In genomic region chr7:112405578-112405977, GRCm38 (mm10) we compare ENCODE assay signal across 28 mouse cellular contexts. TPM values are rescaled to one million over a fixed set of nuclear protein-coding genes. Genes with fewer than 3 reads are reported as not detected.
DNase-seq lines count a peak whose midpoint lies in the region; ATAC-seq and TF ChIP-seq lines count a peak whose summit lies in the region.
"Had no signal": no experiment of that assay in that cellular context is flagged by ENCODE, and none has a peak within 500 bp of the region (broad histone marks: within the 10 kb centered on the region; RNA-seq: fewer than 3 reads in every experiment).

No protein-coding gene starts in this region.

- no peak for ATAC-seq in forebrain, embryonic 14.5 days
- no peak for ATAC-seq in forebrain, embryonic 12.5 days (ENCODE audit: low FRiP score)
- ATAC-seq in forebrain, embryonic 16.5 days = peak; percentile 47; the same call in 1 of the 2 replicates
- ATAC-seq in intestine, postnatal 0 days = no peak
- ATAC-seq: CD4-positive, CD25-positive, alpha-beta regulatory T cell, adult 4 months; inflammation-experienced regulatory T-cells, adult 6 months; liver, postnatal 0 days; lung, postnatal 0 days; Patski had no signal

- no peak overlapping the region for H3K9ac ChIP-seq in forebrain, embryonic 14.5 days (ENCODE audit: low read length)
- no peak overlapping the region for H3K9ac ChIP-seq in forebrain, embryonic 12.5 days
- H3K9ac ChIP-seq in CH12.LX (ENCODE audit: insufficient read depth, low read depth) = no peak overlapping the region
- H3K9ac ChIP-seq in forebrain, embryonic 16.5 days (replicated peaks; ENCODE audit: low read depth, low read length) = no peak overlapping the region
- no peak overlapping the region for H3K9ac ChIP-seq in intestine, postnatal 0 days (ENCODE audit: low read depth, low read length)
- H3K9ac ChIP-seq: embryonic facial prominence, embryonic 13.5 days; hindbrain, embryonic 14.5 days; limb, embryonic 12.5 days; liver, postnatal 0 days; neural tube, embryonic 15.5 days had no signal

- H3K27ac ChIP-seq in forebrain, embryonic 14.5 days (ENCODE audit: low read depth, low read length) = 0 out of 2 replicates have a peak overlapping the region, but pooled peaks have one; percentile 5
- H3K27ac ChIP-seq in forebrain, embryonic 12.5 days = no peak overlapping the region
- peak overlapping the region; percentile 37 for H3K27ac ChIP-seq in kidney, adult 2 months (ENCODE audit: insufficient read depth, low read depth, low read length)
- no peak overlapping the region for H3K27ac ChIP-seq in CH12.LX (ENCODE audit: insufficient read depth, low read depth)
- H3K27ac ChIP-seq in forebrain, embryonic 16.5 days (ENCODE audit: low read length) = no peak overlapping the region
- no peak overlapping the region for H3K27ac ChIP-seq in intestine, postnatal 0 days (ENCODE audit: low read depth, low read length)
- H3K27ac ChIP-seq: embryonic facial prominence, embryonic 13.5 days; heart, adult 2 months; hindbrain, embryonic 14.5 days; limb, embryonic 12.5 days; midbrain, embryonic 10.5 days; neural tube, embryonic 15.5 days had no signal

- in situ Hi-C loops in CH12.LX (cut with MboI; ENCODE audit: low pct_ligation_motif_present, low pct_unique_long_range_greater_than_20kb, low sequenced_read_pairs) = loop anchor here (10.0 to 25.0 kb wide), 2 partner anchors 459 to 732 kb away; no protein-coding TSS in a partner anchor

- H3K79me2 ChIP-seq in CH12.LX (replicated peaks; ENCODE audit: control insufficient read depth, extremely low read depth, insufficient read depth, poor library complexity, severe bottlenecking) = no peaks in the 10 kb centered on the region

- TF ChIP-seq CTCF in kidney, adult 2 months (conservative IDR thresholded peaks at IDR 0.05; ENCODE audit: insufficient read depth, insufficient read length, low read depth, low read length) = no peak
- TF ChIP-seq CTCF in CH12.LX (conservative IDR thresholded peaks at IDR 0.05 in 1 of 2, IDR thresholded peaks at IDR 0.05 in 1 of 2; ENCODE audit: low read depth in 2 of 2, low read length in 2 of 2) = no peak
- no peak for TF ChIP-seq CTCF in intestine, postnatal 0 days (IDR thresholded peaks at IDR 0.05; ENCODE audit: low read depth)

- no peak for TF ChIP-seq RAD21 in CH12.LX (IDR thresholded peaks at IDR 0.05; ENCODE audit: low read depth, low read length)

- peaks cover 18% of the 10 kb centered on the region for H3K4me1 ChIP-seq in forebrain, embryonic 14.5 days (ENCODE audit: control insufficient read depth, insufficient read depth, low read length)
- H3K4me1 ChIP-seq in forebrain, embryonic 12.5 days = peaks cover 9% of the 10 kb centered on the region
- H3K4me1 ChIP-seq in kidney, adult 2 months (ENCODE audit: control insufficient read depth, insufficient read depth, low read length) = peaks cover 4% of the 10 kb centered on the region; the same call in 1 of the 2 replicates
- peaks cover 2 to 19% of the 10 kb centered on the region in 2 experiments; a peak in 3 of 4 replicates for H3K4me1 ChIP-seq in CH12.LX (ENCODE audit: control insufficient read depth in 1 of 2, insufficient read depth in 2 of 2)
- peaks cover 19% of the 10 kb centered on the region for H3K4me1 ChIP-seq in forebrain, embryonic 16.5 days (replicated peaks; ENCODE audit: control insufficient read depth, insufficient read depth, low read length)
- H3K4me1 ChIP-seq in intestine, postnatal 0 days (replicated peaks; ENCODE audit: control insufficient read depth, insufficient read depth, low read length) = no peaks in the 10 kb centered on the region

- no peak; the same call in none of the 2 replicates for TF ChIP-seq EP300 in CH12.LX (IDR thresholded peaks at IDR 0.05; ENCODE audit: low read length)

- H3K36me3 ChIP-seq in forebrain, embryonic 14.5 days (ENCODE audit: control insufficient read depth, insufficient read depth, low read length) = no peaks in the 10 kb centered on the region
- H3K36me3 ChIP-seq in forebrain, embryonic 12.5 days (replicated peaks) = no peaks in the 10 kb centered on the region
- no peaks in the 10 kb centered on the region for H3K36me3 ChIP-seq in kidney, adult 2 months (ENCODE audit: control insufficient read depth, insufficient read depth, low read length)
- H3K36me3 ChIP-seq in CH12.LX (replicated peaks in 1 of 2; ENCODE audit: control insufficient read depth in 1 of 2, insufficient read depth in 1 of 2, low read length in 1 of 2) = no peaks in the 10 kb centered on the region
- no peaks in the 10 kb centered on the region for H3K36me3 ChIP-seq in forebrain, embryonic 16.5 days (ENCODE audit: control insufficient read depth, insufficient read depth)
- H3K36me3 ChIP-seq in intestine, postnatal 0 days (ENCODE audit: control insufficient read depth, insufficient read depth) = no peaks in the 10 kb centered on the region
- H3K36me3 ChIP-seq: embryonic facial prominence, embryonic 13.5 days; limb, embryonic 12.5 days; midbrain, embryonic 10.5 days; neural tube, embryonic 15.5 days had no signal

- TF ChIP-seq POLR2A in kidney, adult 2 months (IDR thresholded peaks at IDR 0.05; ENCODE audit: low read depth, low read length) = no peak
- no peak for TF ChIP-seq POLR2A in CH12.LX (IDR thresholded peaks at IDR 0.05; ENCODE audit: low read depth, low read length)

- no peaks in the 10 kb centered on the region; the same call in 1 of the 2 replicates for H3K27me3 ChIP-seq in forebrain, embryonic 14.5 days (replicated peaks; ENCODE audit: control insufficient read depth, insufficient read depth, low read length)
- H3K27me3 ChIP-seq in forebrain, embryonic 12.5 days = peaks cover 30% of the 10 kb centered on the region
- H3K27me3 ChIP-seq in kidney, adult 2 months (replicated peaks; ENCODE audit: control insufficient read depth, insufficient read depth, low read length) = no peaks in the 10 kb centered on the region
- H3K27me3 ChIP-seq in CH12.LX (replicated peaks) = no peaks in the 10 kb centered on the region
- H3K27me3 ChIP-seq in forebrain, embryonic 16.5 days (replicated peaks; ENCODE audit: control insufficient read depth, insufficient read depth, low read length) = no peaks in the 10 kb centered on the region
- no peaks in the 10 kb centered on the region for H3K27me3 ChIP-seq in intestine, postnatal 0 days (replicated peaks; ENCODE audit: control insufficient read depth, insufficient read depth, low read length)
- H3K27me3 ChIP-seq: embryonic facial prominence, embryonic 13.5 days; limb, embryonic 12.5 days; neural tube, embryonic 15.5 days; Patski had no signal

- intact Hi-C loops in left cerebral cortex, postnatal 4 days (cut with DNase I) = loop anchor here (10.0 kb wide), 2 partner anchors 279 to 719 kb away; no protein-coding TSS in a partner anchor

- DNase-seq in forebrain, embryonic 14.5 days (ENCODE audit: low spot score) = peak; percentile 74
- DNase-seq in kidney, adult 2 months = no peak
- DNase-seq in kidney, postnatal 36 days = no peak
- no peak for DNase-seq in CH12.LX (ENCODE audit: extremely low read depth)
- DNase-seq in left cerebral cortex, postnatal 4 days = no peak
- DNase-seq: cerebellum, postnatal 36 days; embryo, embryonic 11 days; gastrocnemius, postnatal 14 days; heart, adult 2 months; heart, postnatal 4 days; liver, postnatal 0 days; right cerebral cortex, adult 18-20 months; thymus, adult 18-20 months; thymus, postnatal 36 days had no signal

- dilution Hi-C loops in CH12.LX (cut with MboI; ENCODE audit: extremely low pct_ligation_motif_present, extremely low pct_unique_long_range_greater_than_20kb, low sequenced_read_pairs) = no loop called here

- 71% methylated on average over 8 of the region's 8 CpGs for WGBS in forebrain, embryonic 14.5 days
- WGBS in forebrain, embryonic 12.5 days = 87% methylated on average over 8 of the region's 8 CpGs
- 49% methylated on average over 8 of the region's 8 CpGs for WGBS in kidney, adult 2 months
- 61% methylated on average over 8 of the region's 8 CpGs for WGBS in forebrain, embryonic 16.5 days
- WGBS in intestine, postnatal 0 days = 74% methylated on average over 8 of the region's 8 CpGs

- H3K4me2 ChIP-seq in forebrain, embryonic 14.5 days (ENCODE audit: low read length) = no peak overlapping the region
- H3K4me2 ChIP-seq in forebrain, embryonic 12.5 days = no peak overlapping the region
- H3K4me2 ChIP-seq in CH12.LX (ENCODE audit: insufficient read depth, low read depth, poor library complexity, severe bottlenecking) = 0 out of 2 replicates have a peak overlapping the region, but pooled peaks have one; percentile 3
- H3K4me2 ChIP-seq in forebrain, embryonic 16.5 days (ENCODE audit: low read length) = no peak overlapping the region; the same call in 1 of the 2 replicates
- no peak overlapping the region for H3K4me2 ChIP-seq in intestine, postnatal 0 days (replicated peaks; ENCODE audit: low read depth)
- H3K4me2 ChIP-seq: embryonic facial prominence, embryonic 13.5 days; hindbrain, embryonic 14.5 days; limb, embryonic 12.5 days; liver, embryonic 11.5 days; neural tube, embryonic 15.5 days had no signal

- no peaks in the 10 kb centered on the region for H3K9me3 ChIP-seq in forebrain, embryonic 14.5 days (replicated peaks; ENCODE audit: control insufficient read depth, low read length)
- H3K9me3 ChIP-seq in forebrain, embryonic 12.5 days = no peaks in the 10 kb centered on the region
- H3K9me3 ChIP-seq in CH12.LX (replicated peaks; ENCODE audit: low read length) = no peaks in the 10 kb centered on the region
- H3K9me3 ChIP-seq in forebrain, embryonic 16.5 days (ENCODE audit: control insufficient read depth, low read length) = no peaks in the 10 kb centered on the region
- H3K9me3 ChIP-seq in intestine, postnatal 0 days (ENCODE audit: control insufficient read depth) = no peaks in the 10 kb centered on the region
- H3K9me3 ChIP-seq: embryonic facial prominence, embryonic 13.5 days; limb, embryonic 12.5 days; midbrain, embryonic 10.5 days; neural tube, embryonic 15.5 days had no signal

- H3K4me3 ChIP-seq in forebrain, embryonic 14.5 days (ENCODE audit: low read depth, low read length) = no peak overlapping the region
- no peak overlapping the region for H3K4me3 ChIP-seq in forebrain, embryonic 12.5 days (replicated peaks)
- peak overlapping the region; percentile 26; the same call in 1 of the 2 replicates for H3K4me3 ChIP-seq in kidney, adult 2 months (ENCODE audit: insufficient read depth, low read depth, low read length)
- H3K4me3 ChIP-seq in CH12.LX (replicated peaks in 1 of 3; ENCODE audit: low read depth in 2 of 3, low read length in 2 of 3, poor library complexity in 1 of 3) = no peak overlapping the region
- no peak overlapping the region for H3K4me3 ChIP-seq in forebrain, embryonic 16.5 days (replicated peaks; ENCODE audit: low read length)
- no peak overlapping the region for H3K4me3 ChIP-seq in intestine, postnatal 0 days (ENCODE audit: low read depth, low read length)
- H3K4me3 ChIP-seq: embryonic facial prominence, embryonic 13.5 days; erythroblast, embryonic 14.5 days; heart, adult 2 months; limb, embryonic 12.5 days; midbrain, embryonic 10.5 days; neural tube, embryonic 15.5 days had no signal

RNA-seq across cellular contexts. Expression of gene Parva, which starts 21.7 kb away (rescaled TPM):
- 17.4 and 22.2 TPM in 2 replicates for polyA plus RNA-seq in forebrain, embryonic 14.5 days (2014; fragmentation: Nextera tagmentation; extraction: Ambion mirVana)
- polyA plus RNA-seq in forebrain, embryonic 12.5 days (2016; fragmentation: Nextera tagmentation; extraction: Ambion mirVana) = 51.9 and 54.6 TPM in 2 replicates
- polyA plus RNA-seq in kidney, adult 2 months (2012; rRNA removed) = 78.3 and 82.5 TPM in 2 replicates
- total RNA-seq in CH12.LX (2012; rRNA removed) (0.08 TPM in 1 of 2 replicates, not detected in the other), CH12.LX (2014; rRNA removed) (0.15 and 0.24 TPM in 2 replicates)
- 0.89 and 1.1 TPM in 2 replicates for polyA plus RNA-seq in CH12.LX (2012; ENCODE audit: insufficient read length, low read depth)
- 21.1 and 27.1 TPM in 2 replicates for polyA plus RNA-seq in forebrain, embryonic 16.5 days (2015; fragmentation: Nextera tagmentation; extraction: Ambion mirVana)
- 37.4 and 40.1 TPM in 2 replicates for polyA plus RNA-seq in intestine, postnatal 0 days (2015; fragmentation: Nextera tagmentation; extraction: Ambion mirVana)
- 10 to 100 TPM; 25.6 to 26.8 TPM for total RNA-seq in left cerebral cortex, postnatal 4 days (2021)
- polyA plus RNA-seq: CD4-positive, CD25-positive, alpha-beta regulatory T cell, adult 4 months; inflammation-experienced regulatory T-cells, adult 6 months had no signal

Comparison
In these comparisons a context has a peak if more than half of its experiments do, and no peak if none do; other contexts are left out.
1. H3K27ac ChIP-seq: peak in forebrain, embryonic 14.5 days (single experiment) and kidney, adult 2 months (single experiment); none in forebrain, embryonic 12.5 days (single experiment), CH12.LX (single experiment), forebrain, embryonic 16.5 days (single experiment) and intestine, postnatal 0 days (single experiment).